In the genomic region with DNA sequence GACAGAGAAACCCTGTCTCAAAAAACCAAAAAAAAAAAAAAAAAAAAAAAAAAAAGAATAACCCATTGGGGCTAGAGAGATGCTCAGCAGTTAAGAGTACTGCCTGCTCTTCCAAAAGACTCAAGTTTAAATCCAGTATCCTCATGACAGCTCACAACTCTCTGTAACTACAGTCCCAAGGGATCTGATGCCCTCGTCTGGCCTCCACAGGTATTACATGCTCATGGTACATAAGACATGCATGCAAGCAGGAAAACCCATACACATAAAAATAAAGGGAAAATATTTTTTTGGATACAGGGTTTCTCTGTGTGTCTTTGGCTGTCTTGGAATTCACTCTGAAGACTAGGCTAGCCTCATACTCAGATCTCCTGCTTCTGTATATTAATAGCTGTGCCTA, we compare ENCODE assay signal across 8 mouse cellular contexts.
A peak's percentile ranks its signal among the peaks of the same experiment; 100 is the strongest.
DNase-seq lines count a peak whose midpoint lies in the region; ATAC-seq and TF ChIP-seq lines count a peak whose summit lies in the region.

No protein-coding gene starts in this region.

- no peak for DNase-seq in gastrocnemius, adult 2 months
- DNase-seq in gastrocnemius, adult 8-10 months (ENCODE audit: low spot score in 2 of 2): no peak
- peak; percentile 35 to 73 for DNase-seq in spleen, adult 18-20 months
- no peak for DNase-seq in spleen, adult 12 weeks (ENCODE audit: low spot score)
- DNase-seq in large intestine, adult 2 months (ENCODE audit: low read depth, low spot score): peak; percentile 11
- peak; percentile 79 for DNase-seq in naive thymus-derived CD4-positive, alpha-beta T cell, adult 2 months (ENCODE audit: low read depth)
- DNase-seq in ovary, postnatal 10 days (ENCODE audit: low spot score): no peak

- peak; percentile 45; the same call in 1 of the 2 replicates for ATAC-seq in common myeloid progenitor, adult 5-6 weeks (replicated peaks; ENCODE audit: low read depth, poor library complexity, severe bottlenecking)

- H3K27ac ChIP-seq in gastrocnemius, adult 2 months: no peak overlapping the region

- intact Hi-C loops in gastrocnemius, adult 2 months (cut with DNase I): loop anchor here (10.0 kb wide), 1 partner anchor 162 kb away; no protein-coding TSS in a partner anchor

- TF ChIP-seq CTCF in gastrocnemius, adult 2 months (IDR thresholded peaks at IDR 0.05): peak; percentile 65

- H3K4me3 ChIP-seq in gastrocnemius, adult 2 months: no peak overlapping the region

- WGBS in large intestine, adult 2 months: 27% methylated on average over 1 of the region's 1 CpGs

Comparison
In these comparisons a context has a peak if more than half of its experiments do, and no peak if none do; other contexts are left out.
1. DNase-seq: peak in spleen, adult 18-20 months (2 of 2), large intestine, adult 2 months (single experiment) and naive thymus-derived CD4-positive, alpha-beta T cell, adult 2 months (single experiment); none in gastrocnemius, adult 2 months (single experiment), gastrocnemius, adult 8-10 months (0 of 2), spleen, adult 12 weeks (single experiment) and ovary, postnatal 10 days (single experiment).